Mouse (Mus musculus) cortical plate, adult 2 months (tissue): ENCODE data around the gene Caprin1. TPM values are rescaled to one million over a fixed set of nuclear protein-coding genes. Genes with fewer than 3 reads are reported as not detected.

Source experiments
- H3K27ac ChIP-seq: fragments of 200-500 bp; 2 replicates; pipeline ENCODE4 v1.5.1; 2012; ENCODE audit warnings: low read length, control low read depth, inconsistent platforms; ENCODE audit not compliant: insufficient read depth
- H3K4me1 ChIP-seq: fragments of 200-500 bp; 2 replicates; pipeline ENCODE4 v1.6.1; 2011; ENCODE audit warnings: low read length; ENCODE audit not compliant: control insufficient read depth, insufficient read depth
- H3K4me3 ChIP-seq: fragments of 200-500 bp; 2 replicates; pipeline ENCODE4 v1.5.1; 2011; ENCODE audit warnings: mild to moderate bottlenecking, low read length, control low read depth; ENCODE audit not compliant: insufficient read depth
- CTCF ChIP-seq: fragments of 200-500 bp; IDR thresholded peaks from 2 replicates; pipeline ENCODE4 v1.5.1; 2011; ENCODE audit warnings: mild to moderate bottlenecking, control low read depth, low read length; ENCODE audit not compliant: insufficient read depth; ENCODE audit errors: extremely low read depth
- POLR2A ChIP-seq: fragments of 200-500 bp; IDR thresholded peaks from 2 replicates; pipeline ENCODE4 v1.6.1; 2011; ENCODE audit warnings: mild to moderate bottlenecking, low read length, control low read depth; ENCODE audit not compliant: insufficient read depth; ENCODE audit errors: extremely low read depth
- polyA plus RNA-seq: library from polyadenylated mRNA; depleted of rRNA; stranded (reverse); fragments of >200 nt; gene quantifications from 2 replicates; pipeline ENCODE4 v1.2.3, GENCODE M21; 2012

The Caprin1 gene
- polyA plus RNA-seq, 1 experiment: 143 TPM

DNA sequence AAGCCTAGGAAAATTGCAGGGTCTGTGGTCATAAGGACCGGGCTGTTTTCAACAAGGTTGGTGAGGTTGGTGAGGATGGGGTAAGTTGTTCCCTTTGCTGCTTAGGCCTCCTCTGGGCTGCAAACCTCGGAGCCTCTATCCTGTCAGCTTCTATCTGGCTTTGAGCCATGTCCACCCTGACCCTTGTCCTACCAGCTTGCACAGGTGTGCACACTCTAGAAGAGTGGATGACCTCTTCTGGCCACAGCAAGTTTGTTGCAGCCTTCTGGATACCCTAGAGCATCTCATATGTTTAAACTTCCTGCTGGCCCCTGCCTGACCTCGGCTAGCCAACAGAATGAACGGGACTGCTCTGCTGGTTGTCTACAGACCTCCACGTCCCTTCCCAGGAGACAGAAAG is 35.5 kb upstream of the Caprin1 start:
- no peaks in the 10 kb centered on the region for H3K4me1 ChIP-seq
- TF ChIP-seq POLR2A (no peak), CTCF (no peak)
- no peak overlapping the region for H3K27ac ChIP-seq
- H3K4me3 ChIP-seq: no peak overlapping the region

DNA sequence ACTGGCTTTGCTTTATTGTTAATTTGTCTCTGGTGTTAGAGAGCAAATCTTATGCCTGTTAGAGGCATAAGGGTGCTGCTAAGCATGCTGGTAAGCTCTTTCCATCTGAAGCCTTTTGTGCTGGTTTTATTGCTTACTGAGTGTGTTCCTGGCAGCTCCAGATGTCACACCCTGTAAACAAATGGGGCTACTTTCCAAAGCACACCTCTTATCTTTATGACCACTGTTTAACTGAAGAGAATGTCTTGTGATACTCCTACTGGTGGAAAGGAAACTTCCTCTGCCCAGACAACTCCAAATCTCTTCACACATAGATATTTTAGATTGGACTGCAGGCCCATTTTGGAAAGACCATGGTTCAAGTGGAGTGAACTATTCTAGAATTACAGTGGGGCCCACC is 31.5 kb upstream of the Caprin1 start:
- no peak for TF ChIP-seq CTCF
- TF ChIP-seq POLR2A: no peak
- Histone ChIP-seq H3K27ac (no peak overlapping the region), H3K4me3 (no peak overlapping the region)

DNA sequence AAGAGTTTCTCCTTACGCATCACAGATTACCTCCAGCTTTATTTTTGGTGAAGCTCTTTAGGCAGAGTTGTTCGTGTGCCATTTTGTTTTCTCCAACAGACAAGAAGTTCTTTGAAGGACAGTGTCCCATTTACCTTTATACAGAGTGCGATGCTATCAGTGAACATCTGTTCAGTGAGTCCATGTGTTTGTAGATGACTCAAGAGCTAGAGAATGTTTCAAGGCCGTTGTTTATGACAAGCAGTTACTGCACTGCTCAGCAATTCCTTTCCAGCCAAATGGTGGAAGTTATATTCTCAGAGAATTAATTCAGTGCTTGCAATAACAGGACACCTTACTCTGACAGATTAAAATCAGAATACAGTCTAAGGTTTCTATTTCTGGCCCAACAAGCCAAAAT is 27.5 kb upstream of the Caprin1 start:
- TF ChIP-seq POLR2A (no peak), CTCF (no peak)
- H3K27ac ChIP-seq: no peak overlapping the region
- no peaks in the 10 kb centered on the region for H3K4me1 ChIP-seq
- no peak overlapping the region for H3K4me3 ChIP-seq

More for the DNA sequence above, 31.5 kb upstream of the Caprin1 start:
- H3K4me1 ChIP-seq: no peaks in the 10 kb centered on the region

DNA sequence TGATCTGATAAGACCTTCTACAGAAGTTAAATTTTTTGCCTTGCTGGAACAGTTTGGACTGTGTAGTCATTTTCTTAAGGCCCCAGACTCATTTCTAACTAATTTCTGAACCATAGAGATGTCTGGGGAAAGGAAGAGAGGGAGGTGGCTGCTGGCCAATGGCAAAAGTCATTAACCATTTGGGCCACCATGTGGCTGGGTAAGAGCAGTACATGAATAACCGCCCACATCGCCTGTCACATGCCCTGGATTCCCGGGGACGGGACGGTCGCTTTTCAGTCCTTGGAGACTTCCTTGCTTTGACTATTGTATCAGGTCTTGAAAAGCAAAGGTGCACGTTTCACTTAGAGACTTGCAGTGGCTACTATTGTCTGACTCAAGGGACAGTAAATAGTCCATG is 25.1 kb upstream of the Caprin1 start:
- no peak overlapping the region for H3K4me3 ChIP-seq
- H3K27ac ChIP-seq: no peak overlapping the region
- no peaks in the 10 kb centered on the region for H3K4me1 ChIP-seq
- TF ChIP-seq CTCF (no peak), POLR2A (no peak)

DNA sequence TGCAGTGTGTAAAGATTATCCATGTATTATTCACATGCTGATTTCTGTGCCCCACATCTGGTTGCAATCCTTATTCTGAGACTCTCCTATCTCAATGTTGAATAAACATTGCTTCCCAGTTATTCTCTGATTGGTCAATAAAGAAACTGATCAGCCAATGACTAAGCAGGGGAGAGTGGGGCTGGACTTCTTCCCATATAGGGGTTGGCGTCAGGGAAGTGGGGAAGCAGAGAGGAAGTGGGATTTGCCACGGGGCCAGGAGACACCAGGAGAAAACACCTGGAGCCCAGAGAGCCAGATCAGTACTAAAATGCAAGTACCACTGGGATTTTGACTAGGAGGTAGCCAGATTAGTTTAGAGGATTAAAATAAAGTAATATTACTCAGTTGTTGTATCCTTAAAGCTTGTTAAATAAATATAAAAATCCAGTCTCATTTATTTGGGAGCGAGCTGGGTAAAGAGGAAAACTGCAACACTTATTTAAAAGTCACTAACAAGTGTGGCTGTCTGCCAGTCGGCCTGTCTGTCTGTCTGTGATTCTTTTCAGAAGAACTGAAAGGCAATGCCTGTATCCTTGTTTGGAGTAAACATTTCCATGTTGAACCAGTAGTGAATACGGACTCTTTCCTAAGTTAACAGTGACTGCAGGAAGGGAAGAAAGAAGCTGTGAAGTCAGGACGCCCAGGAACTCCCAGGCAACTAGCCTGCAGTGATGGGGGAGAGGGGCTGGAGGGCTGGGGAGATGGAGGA is 19.9 kb upstream of the Caprin1 start:
- TF ChIP-seq POLR2A: no peak
- no peak for TF ChIP-seq CTCF
- no peaks in the 10 kb centered on the region for H3K4me1 ChIP-seq
- H3K27ac ChIP-seq: no peak overlapping the region
- no peak overlapping the region for H3K4me3 ChIP-seq

DNA sequence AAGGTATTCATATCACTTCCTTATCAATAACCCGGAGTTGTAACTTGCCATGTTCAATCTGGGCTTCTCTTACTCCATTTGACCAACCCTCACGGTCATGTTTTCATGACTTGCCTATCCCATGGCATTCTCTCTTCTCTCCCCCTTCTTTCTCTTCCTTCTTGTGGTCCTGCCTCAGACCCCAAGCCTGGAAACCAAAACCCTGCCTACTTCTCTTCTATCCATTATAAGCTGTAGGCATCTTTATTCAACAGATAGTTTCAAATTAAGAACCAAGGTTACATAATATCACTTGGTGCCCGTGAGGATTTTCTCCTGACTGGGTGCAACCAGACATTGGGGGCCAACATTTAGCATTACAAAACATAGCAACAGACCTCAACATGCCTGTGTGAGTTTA is 18.5 kb upstream of the Caprin1 start:
- Histone ChIP-seq H3K4me1 (no peaks in the 10 kb centered on the region), H3K4me3 (no peak overlapping the region), H3K27ac (no peak overlapping the region)
- TF ChIP-seq CTCF: no peak
- no peak for TF ChIP-seq POLR2A

DNA sequence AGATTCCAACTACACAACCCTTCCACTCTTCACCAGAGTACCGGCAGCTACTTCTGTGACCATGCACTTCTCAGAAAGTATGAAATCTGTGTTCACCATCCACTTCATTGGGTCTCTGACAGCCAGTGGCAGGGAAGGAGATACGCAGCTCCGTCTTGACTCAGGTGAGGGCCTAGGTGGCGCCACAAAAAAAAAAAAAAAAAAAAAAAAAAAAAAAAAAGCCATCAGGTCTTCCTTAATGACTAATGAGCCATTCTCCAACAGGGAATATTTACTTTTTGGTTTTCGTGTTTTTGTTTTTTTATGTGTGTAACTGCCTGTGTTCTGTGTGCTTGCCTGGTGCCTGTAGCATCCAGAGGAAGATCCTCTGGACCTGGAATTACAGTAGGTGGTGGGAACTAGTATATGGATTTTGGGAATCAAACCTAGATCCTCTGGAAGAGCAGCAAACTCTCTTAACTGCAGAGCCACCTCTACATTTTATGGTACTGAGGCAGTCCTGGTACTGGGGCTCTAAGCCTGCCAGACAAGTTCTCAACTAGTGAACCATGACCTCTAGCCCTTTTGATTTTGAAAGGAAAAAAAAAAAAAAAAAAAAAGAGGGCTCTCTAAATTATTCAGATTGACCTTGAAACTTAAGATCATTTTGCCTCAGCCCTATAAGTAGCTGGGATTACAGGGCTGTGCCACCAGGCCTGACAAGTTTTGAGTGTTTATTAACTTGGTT is 14.2 kb upstream of the Caprin1 start:
- H3K27ac ChIP-seq: no peak overlapping the region
- H3K4me1 ChIP-seq: no peaks in the 10 kb centered on the region
- no peak overlapping the region for H3K4me3 ChIP-seq
- no peak for TF ChIP-seq CTCF
- no peak for TF ChIP-seq POLR2A

DNA sequence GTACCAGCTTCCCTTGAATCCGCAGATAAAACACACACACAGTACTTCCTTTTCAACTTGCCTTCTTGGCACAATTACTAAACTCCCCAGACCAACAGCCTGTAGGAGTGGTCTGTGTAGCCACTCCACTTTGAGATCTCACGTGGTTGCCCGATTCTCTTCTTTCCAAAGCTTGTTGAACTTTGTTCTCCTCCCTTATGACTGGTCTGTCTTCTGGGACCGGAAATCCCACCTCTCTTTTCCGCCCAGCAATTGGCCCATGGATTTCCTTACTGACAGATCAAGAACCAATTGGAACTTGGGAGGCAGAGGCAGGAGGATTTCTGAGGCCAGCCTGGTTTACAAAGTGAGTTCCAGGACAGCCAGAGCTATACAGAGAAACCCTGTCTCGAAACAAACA is 13.0 kb upstream of the Caprin1 start:
- TF ChIP-seq POLR2A: no peak
- no peak for TF ChIP-seq CTCF
- Histone ChIP-seq H3K27ac (no peak overlapping the region), H3K4me1 (no peaks in the 10 kb centered on the region), H3K4me3 (no peak overlapping the region)

DNA sequence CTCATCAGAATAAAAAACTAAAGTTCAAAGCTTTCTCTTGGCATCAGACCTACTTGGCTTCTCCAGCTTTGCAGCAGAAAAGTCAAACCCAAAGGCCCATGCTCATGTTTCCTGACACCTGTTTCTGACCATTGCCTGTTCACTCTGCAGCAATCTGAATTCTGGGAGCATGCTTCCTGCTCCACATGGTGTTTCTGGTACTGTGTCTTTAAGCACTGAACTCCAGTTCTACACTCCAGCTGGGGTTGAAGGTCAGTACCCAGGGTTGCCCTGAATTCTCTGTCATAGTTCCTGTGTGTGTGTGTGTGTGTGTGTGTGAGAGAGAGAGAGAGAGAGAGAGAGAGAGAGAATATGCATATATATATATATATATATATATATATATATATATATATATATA is 11.0 kb upstream of the Caprin1 start:
- TF ChIP-seq POLR2A (no peak), CTCF (no peak)
- Histone ChIP-seq H3K27ac (no peak overlapping the region), H3K4me1 (no peaks in the 10 kb centered on the region), H3K4me3 (no peak overlapping the region)
